Mouse (Mus musculus) hindbrain, embryonic 10.5 days (tissue): ENCODE results near the gene Tff2. TPM values are rescaled to one million over a fixed set of nuclear protein-coding genes. Genes with fewer than 3 reads are reported as not detected.

Experiments used
- DNase-seq: peaks from one replicate; pipeline ENCODE4 v3.0.0-alpha.2; 2017; ENCODE audit warnings: low spot score
- H3K27ac ChIP-seq: fragments of 300-500 bp; sonication (generic); 2 replicates; pipeline ENCODE4 v1.5.1; 2016; ENCODE audit warnings: mild to moderate bottlenecking, moderate library complexity
- H3K27me3 ChIP-seq: fragments of 300-500 bp; sonication (generic); 2 replicates; pipeline ENCODE4 v1.6.1; 2016; ENCODE audit warnings: mild to moderate bottlenecking; ENCODE audit not compliant: poor library complexity, insufficient read depth, severe bottlenecking
- H3K36me3 ChIP-seq: fragments of 300-500 bp; sonication (generic); 2 replicates; pipeline ENCODE4 v1.6.1; 2016; ENCODE audit warnings: mild to moderate bottlenecking, moderate library complexity
- H3K4me1 ChIP-seq: fragments of 300-500 bp; sonication (generic); replicated peaks from 2 replicates; pipeline ENCODE4 v1.6.1; 2016; ENCODE audit warnings: mild to moderate bottlenecking
- H3K4me3 ChIP-seq: fragments of 300-500 bp; sonication (generic); 2 replicates; pipeline ENCODE4 v1.5.1; 2016; ENCODE audit warnings: mild to moderate bottlenecking, moderate library complexity
- H3K9me3 ChIP-seq: fragments of 300-500 bp; sonication (generic); 2 replicates; pipeline ENCODE4 v1.6.1; 2016; ENCODE audit warnings: mild to moderate bottlenecking, moderate library complexity
- WGBS: fragments of 180-500 bp; shearing (Covaris S2); methylation state at CpG from one replicate; pipeline ENCODE4 v1.1.7; 2016; 5-methylcytosine and 5-hydroxymethylcytosine counted together
- polyA plus RNA-seq: library from polyadenylated mRNA; unstranded; fragments of >200 nt; fragmentation: Nextera tagmentation; extraction: Ambion mirVana; gene quantifications from 2 replicates; pipeline ENCODE4 v1.2.1, GENCODE M21; 2016

Tff2 gene
- polyA plus RNA-seq, 1 experiment from 2014 or later: not detected

- WGBS: 78% methylated on average over 5 of the region's 5 CpGs
- no peaks in the 10 kb centered on the region for H3K36me3 ChIP-seq
- no peak overlapping the region for H3K4me3 ChIP-seq
- no peak for DNase-seq
- H3K27ac ChIP-seq: no peak overlapping the region
- 0 out of 2 replicates have a peak, but pooled peaks cover 3% of the 10 kb centered on the region for H3K9me3 ChIP-seq
- peaks cover 13% of the 10 kb centered on the region; the same call in 1 of the 2 replicates for H3K4me1 ChIP-seq
- no peaks in the 10 kb centered on the region; the same call in 1 of the 2 replicates for H3K27me3 ChIP-seq
Measured at GRCm38 (mm10) chr17:31098788-31099187, 45.3 kb downstream of the Tff2 start.

- WGBS: 97% methylated on average over 2 of the region's 2 CpGs
Measured at GRCm38 (mm10) chr17:31096893-31097292, 47.2 kb downstream of the Tff2 start.

GRCm38 (mm10) chr17:31095570-31095969 lies 48.5 kb downstream of the Tff2 start:
- Histone ChIP-seq H3K4me1 (peaks cover 29% of the 10 kb centered on the region), H3K27ac (no peak overlapping the region), H3K36me3 (peaks cover 6% of the 10 kb centered on the region; the same call in 1 of the 2 replicates), H3K4me3 (no peak overlapping the region), H3K27me3 (no peaks in the 10 kb centered on the region; the same call in 1 of the 2 replicates), H3K9me3 (0 out of 2 replicates have a peak, but pooled peaks cover 3% of the 10 kb centered on the region)
- 89% methylated on average over 7 of the region's 7 CpGs for WGBS
- DNase-seq: no peak

More at GRCm38 (mm10) chr17:31096893-31097292, 47.2 kb downstream of the Tff2 start:
- Histone ChIP-seq H3K27ac (no peak overlapping the region), H3K4me3 (no peak overlapping the region), H3K36me3 (peaks cover 6% of the 10 kb centered on the region; the same call in 1 of the 2 replicates), H3K4me1 (peaks cover 16% of the 10 kb centered on the region; the same call in 1 of the 2 replicates), H3K9me3 (0 out of 2 replicates have a peak, but pooled peaks cover 3% of the 10 kb centered on the region), H3K27me3 (no peaks in the 10 kb centered on the region; the same call in 1 of the 2 replicates)
- DNase-seq: no peak

GRCm38 (mm10) chr17:31094781-31095180 lies 49.3 kb downstream of the Tff2 start:
- DNase-seq: no peak
- 56% methylated on average over 5 of the region's 5 CpGs for WGBS
- peaks cover 6% of the 10 kb centered on the region; the same call in 1 of the 2 replicates for H3K36me3 ChIP-seq
- H3K4me3 ChIP-seq: no peak overlapping the region
- H3K27me3 ChIP-seq: no peaks in the 10 kb centered on the region
- H3K4me1 ChIP-seq: peaks cover 37% of the 10 kb centered on the region
- 0 out of 2 replicates have a peak, but pooled peaks cover 3% of the 10 kb centered on the region for H3K9me3 ChIP-seq
- no peak overlapping the region for H3K27ac ChIP-seq

Other genes with a start within 250 kb of the Tff2 start
- 0.05 and 0.09 TPM in 2 replicates for gene Glp1r, start 242.5 kb downstream of the Tff2 start, polyA plus RNA-seq
- 0.08 and 0.20 TPM in 2 replicates for gene Umodl1, start 189.6 kb downstream of the Tff2 start, polyA plus RNA-seq
- 6.9 and 9.7 TPM in 2 replicates for gene Abcg1, start 86.6 kb downstream of the Tff2 start, polyA plus RNA-seq
- 1.1 TPM in 1 of 2 replicates, not detected in the other for gene Tff3, start 14.6 kb downstream of the Tff2 start, polyA plus RNA-seq
- not detected in 2 replicates for gene Tff1, start 21.0 kb upstream of the Tff2 start, polyA plus RNA-seq
- 0.06 TPM in 1 of 2 replicates, not detected in the other for gene Tmprss3, start 54.7 kb upstream of the Tff2 start, polyA plus RNA-seq
- 0.14 and 0.61 TPM in 2 replicates for gene Ubash3a, start 63.6 kb upstream of the Tff2 start, polyA plus RNA-seq
- 4.1 and 7.7 TPM in 2 replicates for gene Rsph1, start 133.1 kb upstream of the Tff2 start, polyA plus RNA-seq
- gene Slc37a1, start 142.5 kb upstream of the Tff2 start, polyA plus RNA-seq: 9.0 and 17.3 TPM in 2 replicates
- gene Pde9a, start 241.9 kb upstream of the Tff2 start, polyA plus RNA-seq: 12.4 and 19.9 TPM in 2 replicates